Mouse (Mus musculus) ES-E14 (cell line): ENCODE results near the gene Cxcl5. TPM values are rescaled to one million over a fixed set of nuclear protein-coding genes. Genes with fewer than 3 reads are reported as not detected.

Source experiments
- DNase-seq: peaks from one replicate; pipeline ENCODE4 v3.0.0-alpha.2; 2013; ENCODE audit warnings: low read depth, low spot score
- H3K27ac ChIP-seq: 2 replicates; pipeline ENCODE4 v1.5.1; 2012; ENCODE audit warnings: low read depth, mild to moderate bottlenecking, low read length, moderate library complexity, mixed read lengths; ENCODE audit not compliant: poor library complexity, insufficient read depth, severe bottlenecking
- H3K36me3 ChIP-seq: 2 replicates; pipeline ENCODE4 v1.6.1; 2012; ENCODE audit warnings: mild to moderate bottlenecking, low read length, moderate library complexity, mixed read lengths; ENCODE audit not compliant: control insufficient read depth, poor library complexity, insufficient read depth, severe bottlenecking
- H3K4me1 ChIP-seq, 2 experiments: fragments of 150-350 bp in 1 of 2; sonication (generic) in 1 of 2; 2 replicates each; pipeline ENCODE4 v1.6.1; 2012; ENCODE audit warnings: low read length in 2 of 2, mild to moderate bottlenecking in 1 of 2, mixed read lengths in 1 of 2; ENCODE audit not compliant: control insufficient read depth in 2 of 2, insufficient read depth in 2 of 2, poor library complexity in 1 of 2
- H3K4me3 ChIP-seq, 2 experiments: fragments of 150-350 bp in 1 of 2; sonication (generic) in 1 of 2; 2 replicates each; pipeline ENCODE4 v1.5.1; 2012; ENCODE audit warnings: low read length in 2 of 2, low read depth in 1 of 2, mild to moderate bottlenecking in 1 of 2, mixed read lengths in 1 of 2; ENCODE audit not compliant: insufficient read depth in 1 of 2, poor library complexity in 1 of 2, severe bottlenecking in 1 of 2
- H3K9ac ChIP-seq: 2 replicates; pipeline ENCODE4 v1.6.1; 2012; ENCODE audit warnings: low read depth, mild to moderate bottlenecking, low read length, mixed read lengths; ENCODE audit not compliant: poor library complexity, insufficient read depth, severe bottlenecking
- H3K9me3 ChIP-seq: fragments of 150-350 bp; sonication (generic); 2 replicates; pipeline ENCODE4 v1.6.1; 2012; ENCODE audit warnings: low read depth, mild to moderate bottlenecking, low read length; ENCODE audit not compliant: control insufficient read depth, insufficient read depth
- CHD2 ChIP-seq: IDR thresholded peaks from 2 replicates; pipeline ENCODE4 v1.6.1; 2014; ENCODE audit warnings: mild to moderate bottlenecking, low read depth, low read length, inconsistent platforms
- HCFC1 ChIP-seq: IDR thresholded peaks from 2 replicates; pipeline ENCODE4 v1.6.1; 2012; ENCODE audit warnings: low read length, inconsistent platforms, borderline replicate concordance; ENCODE audit not compliant: insufficient read depth
- MAFK ChIP-seq: IDR thresholded peaks from 2 replicates; pipeline ENCODE4 v1.6.1; 2014; ENCODE audit warnings: mild to moderate bottlenecking, low read depth, low read length, inconsistent platforms; ENCODE audit not compliant: insufficient read depth
- ZC3H11A ChIP-seq: IDR thresholded peaks from 2 replicates; pipeline ENCODE4 v1.6.1; 2012; ENCODE audit warnings: low read depth, mild to moderate bottlenecking, inconsistent platforms, low read length, borderline replicate concordance
- ZNF384 ChIP-seq: IDR thresholded peaks from 2 replicates; pipeline ENCODE4 v1.6.1; 2012; ENCODE audit warnings: low read depth, low read length, inconsistent platforms
- in situ Hi-C, 2 experiments: fragments of 600-800 bp; cut with MboI; formaldehyde crosslinking; loops; one replicate each; pipeline ENCODE4 v1.15.1; 2025; ENCODE audit warnings: low sequenced_read_pairs in 2 of 2, inconsistent platforms in 1 of 2; ENCODE audit not compliant: unreplicated experiment in 2 of 2
- total RNA-seq: library from RNA; depleted of rRNA; stranded (reverse); fragments of 300-350 nt; gene quantifications from 2 replicates; pipeline ENCODE4 v1.2.3, GENCODE M21; 2012

The Cxcl5 gene
- total RNA-seq, 1 experiment, result 0.18 TPM

GRCm38 (mm10) chr5:90785659-90786588 is 26.8 kb downstream of the Cxcl5 start, which contains the start of gene Cxcl3:
Gene Cxcl3 (plus strand): TSS chr5:90786103.
- TF ChIP-seq ZC3H11A, result no peak
- TF ChIP-seq MAFK, result no peak
- TF ChIP-seq ZNF384, result no peak
- TF ChIP-seq HCFC1, result no peak
- TF ChIP-seq CHD2, result no peak
- H3K36me3 ChIP-seq, result no peaks in the 10 kb centered on the region
- H3K4me1 ChIP-seq, result no peaks in the 10 kb centered on the region
- H3K27ac ChIP-seq, result no peak within 1 kb of the TSS
- H3K9me3 ChIP-seq, result no peaks in the 10 kb centered on the region
- DNase-seq, result peak; percentile 44
- in situ Hi-C loops, result loop anchor here (10.0 to 25.0 kb wide), 2 partner anchors 124 to 131 kb away; no protein-coding TSS in a partner anchor
- peak within 1 kb of the TSS; percentile 43 to 45; a peak in 3 of 4 replicates for H3K4me3 ChIP-seq
- H3K9ac ChIP-seq, result no peak within 1 kb of the TSS

- TF ChIP-seq MAFK, result peak; percentile 60; the same call in 1 of the 2 replicates
- TF ChIP-seq ZNF384, result no peak
- no peak overlapping the region for H3K27ac ChIP-seq
- H3K9me3 ChIP-seq, result no peaks in the 10 kb centered on the region
- no peaks in the 10 kb centered on the region for H3K4me1 ChIP-seq
- H3K36me3 ChIP-seq, result no peaks in the 10 kb centered on the region
- H3K9ac ChIP-seq, result no peak overlapping the region
- DNase-seq, result no peak
- H3K4me3 ChIP-seq, result no peak overlapping the region
- in situ Hi-C loops, result loop anchor here (10.0 to 25.0 kb wide), 2 partner anchors 126 to 133 kb away; no protein-coding TSS in a partner anchor
Observed at GRCm38 (mm10) chr5:90788114-90788513, 29.0 kb downstream of the Cxcl5 start.

- Histone ChIP-seq H3K27ac (no peak overlapping the region), H3K9me3 (no peaks in the 10 kb centered on the region)
- in situ Hi-C loops, result loop anchor here (10.0 to 25.0 kb wide), 2 partner anchors 127 to 135 kb away; no protein-coding TSS in a partner anchor
Observed at GRCm38 (mm10) chr5:90789306-90790073, 30.3 kb downstream of the Cxcl5 start.

GRCm38 (mm10) chr5:90790074-90790502 is 30.9 kb downstream of the Cxcl5 start:
- Histone ChIP-seq H3K9me3 (no peaks in the 10 kb centered on the region), H3K4me1 (no peaks in the 10 kb centered on the region), H3K4me3 (no peak overlapping the region), H3K36me3 (no peaks in the 10 kb centered on the region), H3K27ac (no peak overlapping the region), H3K9ac (no peak overlapping the region)
- TF ChIP-seq MAFK, result no peak
- no peak for TF ChIP-seq ZC3H11A
- in situ Hi-C loops, result loop anchor here in 1 of 2 experiments (25.0 kb wide), 1 partner anchor 128 kb away; no protein-coding TSS in a partner anchor
- no peak for DNase-seq

More at GRCm38 (mm10) chr5:90789306-90790073, 30.3 kb downstream of the Cxcl5 start:
- TF ChIP-seq ZNF384, result no peak
- TF ChIP-seq MAFK, result no peak
- TF ChIP-seq HCFC1, result no peak
- no peak for TF ChIP-seq ZC3H11A
- no peak for TF ChIP-seq CHD2
- Histone ChIP-seq H3K36me3 (no peaks in the 10 kb centered on the region), H3K4me1 (no peaks in the 10 kb centered on the region), H3K4me3 (no peak overlapping the region), H3K9ac (no peak overlapping the region)
- DNase-seq, result no peak
